Mouse (Mus musculus) MEL (cell line): ENCODE data around the gene Calm5.

ENCODE experiments used
- CHD1 ChIP-seq: IDR thresholded peaks from 2 replicates; pipeline ENCODE4 v1.6.1; 2012; ENCODE audit warnings: low read depth, mild to moderate bottlenecking, inconsistent platforms, low read length, improper control_type of control experiment
- CTCF ChIP-seq, 3 experiments: IDR thresholded peaks in 2 of 3; conservative IDR thresholded peaks in 1 of 3; 2 replicates each; pipeline ENCODE4 v1.5.1; 2011 to 2012; ENCODE audit warnings: low read length in 3 of 3, low read depth in 2 of 3, mild to moderate bottlenecking in 2 of 3, improper control_type of control experiment in 1 of 3, inconsistent platforms in 1 of 3, mixed read lengths in 1 of 3, moderate library complexity in 1 of 3; ENCODE audit not compliant: control insufficient read depth in 1 of 3, insufficient read depth in 1 of 3, poor library complexity in 1 of 3, severe bottlenecking in 1 of 3
- E2F4 ChIP-seq: IDR thresholded peaks from 2 replicates; pipeline ENCODE4 v1.6.1; 2011; ENCODE audit warnings: low read depth, low read length, improper control_type of control experiment, borderline replicate concordance
- EP300 ChIP-seq, 2 experiments: IDR thresholded peaks; 2 replicates each; pipeline ENCODE4 v1.6.1; 2011; ENCODE audit warnings: improper control_type of control experiment in 2 of 2, low read length in 2 of 2, low read depth in 1 of 2, mild to moderate bottlenecking in 1 of 2
- GABPA ChIP-seq: IDR thresholded peaks from 2 replicates; pipeline ENCODE4 v1.6.1; 2012; ENCODE audit warnings: low read depth, mild to moderate bottlenecking, inconsistent platforms, low read length, improper control_type of control experiment, moderate library complexity
- MAX ChIP-seq: IDR thresholded peaks from 2 replicates; pipeline ENCODE4 v1.6.1; 2011; ENCODE audit warnings: low read length, improper control_type of control experiment
- MAZ ChIP-seq: IDR thresholded peaks from 2 replicates; pipeline ENCODE4 v1.6.1; 2012; ENCODE audit warnings: low read depth, mild to moderate bottlenecking, inconsistent platforms, low read length, improper control_type of control experiment
- NRF1 ChIP-seq: IDR thresholded peaks from 2 replicates; pipeline ENCODE4 v1.6.1; 2014; ENCODE audit warnings: low read depth, mild to moderate bottlenecking, inconsistent platforms, low read length, improper control_type of control experiment, moderate library complexity; ENCODE audit not compliant: poor library complexity, insufficient read depth, severe bottlenecking
- POLR2A ChIP-seq, 2 experiments: IDR thresholded peaks; 2 replicates each; pipeline ENCODE4 v1.6.1; 2011 to 2012; ENCODE audit warnings: low read length in 2 of 2, mild to moderate bottlenecking in 2 of 2, control low read depth in 1 of 2, improper control_type of control experiment in 1 of 2, low read depth in 1 of 2, moderate library complexity in 1 of 2; ENCODE audit not compliant: control insufficient read depth in 1 of 2, insufficient read depth in 1 of 2, poor library complexity in 1 of 2
- POLR2AphosphoS2 ChIP-seq: IDR thresholded peaks from 2 replicates; pipeline ENCODE4 v1.6.1; 2011; ENCODE audit warnings: low read length, improper control_type of control experiment
- TBP ChIP-seq: IDR thresholded peaks from 2 replicates; pipeline ENCODE4 v1.8.0; 2011; ENCODE audit warnings: low read depth, low read length, improper control_type of control experiment
- TCF12 ChIP-seq: IDR thresholded peaks from 2 replicates; pipeline ENCODE4 v1.6.1; 2014; ENCODE audit warnings: low read depth, mild to moderate bottlenecking, inconsistent platforms, low read length, improper control_type of control experiment, moderate library complexity
- USF1 ChIP-seq: IDR thresholded peaks from 2 replicates; pipeline ENCODE4 v1.6.1; 2014; ENCODE audit warnings: low read depth, mild to moderate bottlenecking, inconsistent platforms, low read length, improper control_type of control experiment, moderate library complexity

DNA sequence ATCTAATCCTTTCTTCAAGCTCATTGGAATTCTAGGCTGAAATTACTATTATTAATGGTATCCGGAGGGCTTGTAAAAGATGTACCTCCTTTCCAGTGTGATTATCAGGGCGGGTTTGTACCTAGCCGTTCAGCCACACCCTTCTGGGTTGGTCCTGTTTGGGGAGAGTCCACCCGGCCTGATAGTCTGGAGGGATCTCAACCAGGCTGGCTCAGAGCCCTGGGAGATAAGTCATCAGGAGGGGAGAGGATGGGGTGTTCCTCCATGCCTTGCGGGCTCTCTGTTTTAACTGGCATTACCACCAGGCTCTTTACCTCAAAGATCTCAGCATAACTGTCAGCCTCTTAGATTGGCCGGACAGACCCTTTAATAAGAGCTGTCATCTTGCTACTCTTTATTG is 13.2 kb downstream of the Calm5 start:
- no peak for TF ChIP-seq CTCF (IDR thresholded peaks at IDR 0.05 in 2 of 3, conservative IDR thresholded peaks at IDR 0.05 in 1 of 3; ENCODE audit: control insufficient read depth in 1 of 3, insufficient read depth in 1 of 3, low read depth in 2 of 3, low read length in 3 of 3, poor library complexity in 1 of 3, severe bottlenecking in 1 of 3)
- TF ChIP-seq EP300 (IDR thresholded peaks at IDR 0.05; ENCODE audit: low read depth in 1 of 2, low read length in 2 of 2) = peak; percentile 40 to 88
- no peak for TF ChIP-seq MAZ
- TF ChIP-seq POLR2A (IDR thresholded peaks at IDR 0.05; ENCODE audit: control insufficient read depth in 1 of 2, insufficient read depth in 1 of 2, low read depth in 1 of 2, low read length in 2 of 2, poor library complexity in 1 of 2) = peak in 1 of 2 experiments; percentile 46; a peak in 2 of 4 replicates
- 0 out of 2 replicates have a peak, but pooled peaks have one; percentile 30 for TF ChIP-seq CHD1
- peak; percentile 21; the same call in 1 of the 2 replicates for TF ChIP-seq TCF12
- TF ChIP-seq MAX = no peak
- TF ChIP-seq USF1 = no peak
- TF ChIP-seq NRF1 = no peak
- TF ChIP-seq POLR2AphosphoS2 = no peak; the same call in 1 of the 2 replicates
- peak; percentile 74; the same call in 1 of the 2 replicates for TF ChIP-seq TBP
- no peak for TF ChIP-seq GABPA
- no peak for TF ChIP-seq E2F4
